Mouse (Mus musculus) heart, postnatal 0 days (tissue): ENCODE measurements around the gene Zfp866.

Experiments
- CTCF ChIP-seq: IDR thresholded peaks from 2 replicates; pipeline ENCODE4 v1.5.1; 2016; ENCODE audit warnings: antibody characterized with exemption, control low read depth, low read depth
- EP300 ChIP-seq: IDR thresholded peaks from 2 replicates; pipeline ENCODE4 v1.6.1; 2016; ENCODE audit warnings: antibody characterized with exemption, low read depth

DNA sequence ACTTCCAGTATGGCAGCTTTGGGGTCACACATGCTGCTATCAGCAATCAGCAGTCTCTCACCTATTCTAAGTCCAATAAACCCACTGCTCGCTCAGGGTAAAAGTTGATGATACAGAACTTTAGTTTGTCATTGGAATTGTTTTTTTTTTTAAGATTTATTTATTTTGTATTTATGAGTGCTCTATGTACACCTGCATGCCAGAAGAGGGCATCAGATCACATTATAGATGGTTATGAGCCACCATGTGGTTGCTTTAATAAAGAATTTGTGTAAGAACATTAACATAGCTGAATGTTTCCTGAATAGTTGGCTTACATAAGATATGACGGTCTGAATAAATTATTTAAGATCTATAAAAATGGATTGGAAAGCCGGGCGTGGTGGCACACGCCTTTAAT is 32.7 kb downstream of the Zfp866 start:
- TF ChIP-seq EP300 (no peak), CTCF (no peak)
